ENCODE assay signal across 29 mouse cellular contexts in genomic region chr9:29531147-29531917, GRCm38 (mm10).
DNase-seq lines count a peak whose midpoint lies in the region; ATAC-seq and TF ChIP-seq lines count a peak whose summit lies in the region.
"Had no signal": no experiment of that assay in that cellular context is flagged by ENCODE, and none has a peak within 500 bp of the region (broad histone marks: within the 10 kb centered on the region; RNA-seq: fewer than 3 reads in every experiment).

No protein-coding gene starts in this region.

- TF ChIP-seq CTCF in layer of hippocampus, adult 2 months (conservative IDR thresholded peaks at IDR 0.05): no peak
- TF ChIP-seq CTCF in left cerebral cortex, adult 2 months (IDR thresholded peaks at IDR 0.05): no peak

- H3K4me3 ChIP-seq in layer of hippocampus, adult 2 months: no peak overlapping the region
- H3K4me3 ChIP-seq in left cerebral cortex, adult 2 months: no peak overlapping the region
- H3K4me3 ChIP-seq: forebrain, embryonic 10.5 days; heart, embryonic 12.5 days; limb, embryonic 12.5 days; liver, embryonic 15.5 days; stomach, embryonic 15.5 days had no signal

- intact Hi-C loops in left cerebral cortex, adult 2 months (cut with DNase I): loop anchor here (2.0 to 5.0 kb wide), 3 partner anchors 46 to 74 kb away; no protein-coding TSS in a partner anchor

- ATAC-seq in erythroblast, adult 5-6 weeks (replicated peaks; ENCODE audit: low FRiP score, poor library complexity, severe bottlenecking): no peak
- ATAC-seq: forebrain, embryonic 16.5 days; inflammation-experienced regulatory T-cells, adult 6 months had no signal

- H3K27ac ChIP-seq in layer of hippocampus, adult 2 months: peak overlapping the region; percentile 12; the same call in 1 of the 2 replicates
- peak overlapping the region; percentile 78 for H3K27ac ChIP-seq in left cerebral cortex, adult 2 months
- H3K27ac ChIP-seq: forebrain, embryonic 10.5 days; hindbrain, embryonic 14.5 days; limb, embryonic 12.5 days; liver, embryonic 15.5 days; stomach, embryonic 15.5 days had no signal

- no peak for DNase-seq in layer of hippocampus, adult 2 months (ENCODE audit: low spot score in 2 of 2)
- DNase-seq in layer of hippocampus, postnatal 25 days (ENCODE audit: extremely low spot score in 1 of 2, low spot score in 1 of 2): no peak
- peak; percentile 34 to 51 for DNase-seq in right cerebral cortex, adult 2 months (ENCODE audit: low spot score in 2 of 2)
- no peak for DNase-seq in right cerebral cortex, postnatal 14 days
- DNase-seq in left cerebral cortex, adult 2 months (ENCODE audit: extremely low spot score in 1 of 2, low spot score in 2 of 2): peak in 1 of 2 experiments; percentile 28
- DNase-seq in testis, postnatal 14 days (ENCODE audit: low spot score): no peak
- DNase-seq: adrenal gland, postnatal 36 days; B cell, adult 2 months; cerebellum, adult 8-10 months; cerebellum, postnatal 36 days; gastrocnemius, postnatal 25 days; heart, adult 18-20 months; heart, postnatal 4 days; kidney, adult 11 months; kidney, postnatal 14 days; lung, embryonic 14.5 days; lung, postnatal 14 days; midbrain, embryonic 14.5 days; thymus, adult 18-20 months; thymus, postnatal 25 days had no signal

Comparison
In these comparisons a context has a peak if more than half of its experiments do, and no peak if none do; other contexts are left out.
1. DNase-seq: peak in right cerebral cortex, adult 2 months (2 of 2); none in layer of hippocampus, adult 2 months (0 of 2), layer of hippocampus, postnatal 25 days (0 of 2), right cerebral cortex, postnatal 14 days (single experiment) and testis, postnatal 14 days (single experiment).